Mouse (Mus musculus) cerebellum, postnatal 36 days (tissue): ENCODE results near the gene Tcl1.
"Not testable (repeated sequence)": the region's sequence is repeated elsewhere in the genome, so short reads cannot be mapped to it uniquely, and the experiment has no call there.

Source experiments
- DNase-seq, 2 experiments: peaks; one replicate each; pipeline ENCODE4 v3.0.0; 2021 to 2022; ENCODE audit warnings: mixed read lengths in 2 of 2

Tcl1 gene

DNA sequence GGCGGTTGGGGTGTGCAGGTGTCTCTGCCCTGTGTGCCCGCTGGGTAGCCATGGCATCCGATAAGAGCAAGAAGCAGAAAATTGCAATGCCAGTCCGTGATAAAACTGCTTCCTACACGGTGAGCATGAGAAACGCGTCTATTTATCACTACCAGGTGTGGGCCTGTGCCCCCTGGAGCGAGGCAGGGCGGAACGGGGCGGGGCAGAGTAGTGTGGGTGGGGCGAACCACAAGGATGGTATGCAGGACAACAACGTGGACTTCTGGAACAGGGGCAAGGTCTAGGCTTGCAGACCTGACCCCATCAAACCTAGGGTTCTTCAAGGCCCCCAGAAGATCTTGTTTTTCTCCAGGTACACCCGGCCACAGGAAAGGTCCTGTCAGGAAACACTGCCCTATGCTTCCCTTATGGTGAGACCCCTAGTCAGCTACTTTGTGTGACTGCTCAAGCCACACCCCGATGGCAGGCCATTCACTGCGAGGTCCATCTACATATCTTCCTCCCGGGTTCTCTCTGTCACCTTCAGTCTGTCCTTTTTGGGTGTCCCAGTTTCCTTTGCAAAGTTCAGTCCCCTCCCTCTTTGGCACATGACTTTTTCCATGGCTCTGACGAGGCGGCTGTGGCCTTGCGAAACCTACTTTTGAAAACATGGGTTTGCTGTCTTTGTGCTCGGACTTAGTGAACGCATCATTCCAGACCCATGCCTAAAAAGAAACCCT lies at the start of gene Tcl1:
Tcl1 (minus strand) TSS at position 193 of the 719 bp plus-strand sequence.
- DNase-seq, result no peak

GRCm38 (mm10) chr12:105271016-105271965 lies 48.7 kb upstream of the Tcl1 start:
- DNase-seq, result no peak

GRCm38 (mm10) chr12:105267076-105267475 lies 44.5 kb upstream of the Tcl1 start:
- no peak for DNase-seq

- DNase-seq, result no peak
These were observed 43.5 kb upstream of the Tcl1 start for GRCm38 (mm10) chr12:105266096-105266495.

- DNase-seq, result no peak
These were observed 36.6 kb upstream of the Tcl1 start for GRCm38 (mm10) chr12:105259221-105259620.

- DNase-seq, result peak; percentile 56 to 57
These were observed 36.2 kb upstream of the Tcl1 start for GRCm38 (mm10) chr12:105258787-105259186.

GRCm38 (mm10) chr12:105253796-105254195 lies 31.2 kb upstream of the Tcl1 start:
- DNase-seq, result no peak

DNA sequence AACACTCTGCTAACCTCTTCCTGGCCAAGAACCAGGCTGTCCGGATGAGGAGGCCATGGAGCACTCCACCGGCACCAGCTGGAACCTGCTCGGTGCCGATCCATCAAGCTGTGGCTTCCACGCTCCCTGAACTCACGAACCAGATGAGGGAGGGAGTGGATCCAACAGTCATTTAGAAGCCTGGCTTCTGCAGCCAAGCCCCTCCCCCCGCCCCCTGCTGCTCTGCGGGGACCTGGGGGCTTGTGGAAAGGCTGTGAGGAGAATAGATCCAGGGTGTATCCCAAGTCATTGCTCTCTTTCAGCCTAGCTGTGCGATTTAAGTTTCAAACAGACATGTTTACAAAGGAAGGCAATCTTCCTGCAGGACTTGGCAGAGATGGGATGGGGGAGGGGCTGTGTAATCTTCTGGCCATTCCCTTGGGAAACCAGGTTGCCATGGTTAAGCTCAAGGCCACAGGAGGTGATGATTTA lies 26.2 kb upstream of the Tcl1 start:
- peak; percentile 6 to 22 for DNase-seq

GRCm38 (mm10) chr12:105239060-105239459 lies 16.5 kb upstream of the Tcl1 start:
- DNase-seq, result no peak

GRCm38 (mm10) chr12:105235091-105235490 lies 12.5 kb upstream of the Tcl1 start:
- DNase-seq, result no peak

DNA sequence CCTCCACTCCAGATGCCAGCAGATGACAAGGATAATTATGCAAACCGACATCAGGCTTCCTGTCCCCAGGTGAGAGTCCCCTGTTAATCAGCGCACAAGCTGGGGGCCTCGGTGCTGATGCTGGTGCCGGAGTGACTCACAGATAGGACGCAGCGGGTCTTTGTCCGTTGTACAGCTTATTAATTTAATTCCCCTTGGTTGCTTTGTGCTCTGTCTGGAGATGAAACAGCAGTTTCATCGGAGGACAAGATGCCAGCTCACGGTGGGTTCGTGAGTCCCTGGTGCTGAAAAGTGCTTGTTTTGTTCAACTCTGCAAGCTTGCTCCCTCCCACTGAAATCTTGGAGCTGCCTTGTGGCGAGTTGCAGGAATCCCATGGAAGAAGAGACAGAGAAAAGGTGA lies 11.8 kb upstream of the Tcl1 start:
- DNase-seq, result no peak

DNA sequence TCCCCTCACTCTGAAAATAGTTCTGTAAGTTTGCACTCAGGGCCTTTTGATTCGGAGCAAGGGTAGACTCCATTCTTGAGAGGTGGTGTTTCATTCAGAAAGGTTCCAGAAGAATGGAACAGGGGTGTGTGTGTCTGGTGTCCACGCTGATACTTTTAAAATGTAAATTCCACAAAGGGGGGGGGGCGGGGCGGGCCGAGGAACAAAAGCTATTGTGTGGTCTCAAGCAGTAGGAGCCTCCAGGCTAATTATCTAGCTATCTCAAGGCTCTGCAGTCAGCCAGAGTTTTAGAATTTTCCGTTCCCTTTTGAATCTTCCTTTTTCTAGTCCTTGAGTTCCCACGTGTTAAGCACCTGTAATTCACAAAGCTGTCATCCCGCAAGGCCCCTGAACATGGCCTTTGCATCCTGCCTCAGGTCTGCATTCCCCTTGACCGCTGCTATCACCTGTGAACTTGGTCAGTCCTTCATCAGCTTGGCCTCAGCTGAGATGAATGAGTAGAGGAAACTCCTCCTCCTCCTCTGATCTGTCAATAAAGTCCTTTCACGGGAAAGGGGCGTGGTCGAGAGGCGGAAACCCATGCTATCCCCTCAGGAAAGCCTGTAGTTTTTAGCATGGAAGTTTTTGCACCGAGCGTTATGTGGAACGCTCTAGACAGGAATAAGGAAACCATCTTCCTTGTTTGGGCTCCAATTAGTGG lies 2.2 kb upstream of the Tcl1 start:
- DNase-seq, result no peak

DNA sequence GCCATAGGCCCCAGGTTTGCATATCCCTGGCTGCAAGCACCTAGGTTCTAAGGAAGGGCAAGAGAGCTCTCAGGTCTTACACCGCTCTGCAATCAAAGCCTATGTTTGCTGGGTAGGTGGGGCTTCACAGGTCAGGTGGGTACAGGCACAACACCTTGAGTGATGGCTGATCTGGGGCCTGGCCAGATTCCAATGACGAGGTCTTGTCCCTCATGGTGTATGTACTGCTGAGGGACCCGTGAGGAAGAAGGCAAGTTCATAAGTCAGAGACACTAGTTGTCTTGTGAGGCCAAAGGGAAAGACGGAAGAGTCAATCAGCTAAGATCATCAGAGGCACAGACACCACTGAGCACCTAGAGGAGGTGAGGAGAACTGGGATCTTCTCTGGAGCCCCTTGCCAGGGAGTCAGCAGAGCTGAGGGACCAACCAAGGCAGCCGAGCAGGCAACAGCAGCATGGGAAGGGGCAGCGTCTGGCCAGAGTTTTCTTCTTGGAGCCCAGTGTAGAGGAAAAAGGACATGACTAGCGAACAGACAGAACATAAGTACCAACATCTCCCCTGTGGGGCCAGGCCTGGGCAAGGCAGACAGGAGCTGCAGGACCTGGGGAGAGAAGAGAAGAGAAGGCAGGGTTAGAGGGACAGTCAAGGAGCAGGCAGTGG lies 5.4 kb downstream of the Tcl1 start:
- DNase-seq, result no peak

DNA sequence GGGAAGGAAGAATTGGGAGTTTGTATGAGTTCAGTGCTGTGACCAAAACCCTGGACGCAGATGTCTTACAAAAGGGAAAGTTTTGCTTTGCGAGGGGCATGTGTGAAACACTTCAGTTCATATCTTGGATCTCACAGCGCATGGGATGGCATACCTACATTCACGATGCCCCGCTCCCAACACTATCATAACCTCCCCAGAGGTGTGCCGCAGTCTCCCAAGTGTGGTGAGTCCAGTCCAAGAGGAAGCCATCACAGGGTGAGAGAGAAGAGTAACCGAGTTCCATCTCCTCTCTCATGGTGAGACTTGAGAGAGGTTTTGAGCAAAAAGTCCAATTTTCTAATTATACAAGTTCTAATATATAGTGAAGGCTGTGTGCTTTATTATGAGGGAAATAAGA lies 13.4 kb downstream of the Tcl1 start:
- no peak for DNase-seq

- no peak for DNase-seq
These were observed 14.2 kb downstream of the Tcl1 start for GRCm38 (mm10) chr12:105208441-105208840.

- no peak for DNase-seq
These were observed 15.5 kb downstream of the Tcl1 start for GRCm38 (mm10) chr12:105207071-105207470.

DNA sequence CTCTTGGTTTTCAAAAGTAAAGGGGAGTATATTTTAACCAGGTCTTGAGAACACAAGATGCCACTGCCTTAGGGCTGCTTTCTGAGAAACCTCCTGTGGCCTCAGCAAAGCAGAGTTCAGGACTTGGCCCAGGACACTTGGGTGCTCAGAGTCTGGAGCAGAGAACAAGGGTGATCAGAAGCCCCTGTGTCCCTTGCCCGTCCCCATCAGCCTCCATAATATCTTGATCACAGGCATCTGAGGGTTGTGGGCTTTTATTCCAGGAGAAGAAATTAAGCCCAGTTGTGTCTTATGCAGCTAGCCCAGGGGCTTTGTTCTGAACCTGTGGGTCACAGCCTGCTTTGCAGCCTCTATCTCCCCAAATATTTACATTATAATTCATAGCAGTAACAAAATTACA lies 20.9 kb downstream of the Tcl1 start, which contains the start of gene Tcl1b4:
Tcl1b4 (plus strand) TSS at position 301 of the 400 bp plus-strand sequence.
- not testable (repeated sequence) for DNase-seq

- DNase-seq, result not testable (repeated sequence)
These were observed 22.7 kb downstream of the Tcl1 start for GRCm38 (mm10) chr12:105199684-105200497.

- not testable (repeated sequence) for DNase-seq
These were observed 31.9 kb downstream of the Tcl1 start, which contains the start of gene Tcl1b3 for GRCm38 (mm10) chr12:105190743-105191142. Gene Tcl1b3 (plus strand): TSS chr12:105191043.

DNA sequence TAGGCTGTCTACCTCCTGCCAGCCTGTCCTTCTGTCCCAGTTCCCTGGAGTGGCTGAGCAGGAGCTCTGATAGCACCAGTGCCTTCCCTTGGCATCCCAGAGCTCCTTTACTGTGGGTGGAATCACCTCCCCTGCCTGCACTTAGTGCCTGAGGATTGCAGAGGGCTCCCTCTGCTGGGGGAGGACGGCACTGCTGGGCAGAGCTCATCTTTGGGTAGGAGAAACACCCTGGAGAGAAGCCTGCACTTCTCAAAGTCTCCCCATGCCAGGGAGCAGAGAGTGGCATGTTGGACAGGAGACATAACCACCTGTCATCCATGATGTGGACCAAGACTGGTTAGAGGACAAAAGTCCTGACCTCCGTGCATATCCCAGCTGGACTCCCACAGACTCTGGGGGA lies 33.6 kb downstream of the Tcl1 start:
- peak in 1 of 2 experiments; percentile 8 for DNase-seq

DNA sequence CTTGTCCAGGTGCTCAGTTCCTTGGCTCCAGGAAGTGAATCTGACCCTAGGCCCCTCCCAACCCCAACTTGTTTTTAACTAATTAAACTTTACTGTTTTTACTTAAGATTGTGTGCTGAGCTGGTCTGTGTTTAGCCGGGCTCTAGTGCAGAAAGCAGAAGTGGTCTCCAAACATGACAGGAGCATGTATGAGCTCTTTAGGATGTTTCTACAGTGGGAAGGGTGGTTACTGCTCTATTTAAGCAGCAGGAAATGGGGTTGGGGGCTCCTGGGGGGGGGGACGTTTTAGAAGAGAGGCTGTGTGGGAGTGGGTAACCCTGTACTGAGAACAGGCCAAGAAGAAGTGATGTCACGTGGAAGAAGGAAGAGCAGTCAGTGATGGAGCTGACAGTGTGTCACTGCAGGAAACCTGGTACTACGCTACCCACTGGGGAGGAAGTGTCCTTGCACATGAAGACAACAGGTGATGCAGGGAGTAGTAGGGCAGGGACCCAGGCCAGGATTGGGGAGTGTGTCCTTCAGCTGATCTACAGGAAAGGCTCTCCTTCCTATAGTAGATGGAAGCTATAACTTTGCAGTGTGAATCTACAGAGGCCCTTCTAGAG lies 41.5 kb downstream of the Tcl1 start:
- not testable (repeated sequence) for DNase-seq
